Mouse (Mus musculus): ENCODE measurements around the gene Abcc3. TPM values are rescaled to one million over a fixed set of nuclear protein-coding genes. Genes with fewer than 3 reads are reported as not detected.

The Abcc3 gene
- polyA plus RNA-seq, 1 experiment: not detected

DNA sequence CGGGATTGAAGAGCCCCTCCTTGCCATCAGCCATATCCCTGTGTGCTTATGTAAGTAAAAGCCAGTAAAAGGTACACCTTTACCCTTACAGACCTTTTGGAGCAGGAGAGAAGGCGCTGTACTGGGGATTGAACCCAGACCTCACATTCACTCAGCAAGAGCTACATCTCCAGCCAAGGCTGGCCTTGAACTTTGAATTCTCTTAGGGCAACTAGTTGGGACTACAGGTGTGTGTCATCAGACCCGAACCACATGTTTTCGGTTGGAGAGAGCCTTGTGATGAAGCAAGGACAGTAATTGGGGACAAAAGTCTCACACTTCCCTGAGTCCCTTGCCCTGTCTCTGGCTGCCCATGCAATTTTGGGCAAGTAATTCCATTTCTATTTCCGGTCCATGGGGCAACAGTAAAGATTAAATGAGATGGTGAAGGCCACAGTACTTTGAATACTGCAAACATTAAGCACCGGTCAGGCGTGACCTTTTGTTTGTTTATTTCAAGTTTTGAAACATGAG lies 45.7 kb downstream of the Abcc3 start:
- H3K36me3 ChIP-seq (ENCODE audit: control insufficient read depth, insufficient read depth): no peaks in the 10 kb centered on the region
- H3K27me3 ChIP-seq (ENCODE audit: control insufficient read depth, insufficient read depth, insufficient read length): peaks cover 8% of the 10 kb centered on the region
- no peak overlapping the region for H3ac ChIP-seq (ENCODE audit: control insufficient read depth, insufficient read length)
- H3K4me3 ChIP-seq: no peak overlapping the region
- no peak overlapping the region for H3K4me2 ChIP-seq (ENCODE audit: low read depth)
- TF ChIP-seq E2F4 (IDR thresholded peaks at IDR 0.05; ENCODE audit: insufficient read depth): no peak
- no peak for TF ChIP-seq CEBPB (IDR thresholded peaks at IDR 0.05; ENCODE audit: insufficient read depth, poor library complexity, severe bottlenecking)
- TF ChIP-seq MYOG (IDR thresholded peaks at IDR 0.05; ENCODE audit: control insufficient read depth in 1 of 3, insufficient read depth in 1 of 3, insufficient read length in 2 of 3, low read depth in 2 of 3): no peak
- TF ChIP-seq SRF (IDR thresholded peaks at IDR 0.05; ENCODE audit: control insufficient read depth, insufficient read length, low read depth): no peak
- no peak for TF ChIP-seq TCF3 (IDR thresholded peaks at IDR 0.05; ENCODE audit: insufficient read length, low read depth)
- TF ChIP-seq POLR2A (IDR thresholded peaks at IDR 0.05; ENCODE audit: insufficient read length, low read depth): no peak
- TF ChIP-seq POLR2AphosphoS2 (IDR thresholded peaks at IDR 0.05; ENCODE audit: insufficient read length, low read depth): no peak
- TF ChIP-seq MAX (IDR thresholded peaks at IDR 0.05; ENCODE audit: low read depth): no peak
- no peak for TF ChIP-seq MYOD1 (IDR thresholded peaks at IDR 0.05; ENCODE audit: control insufficient read depth in 1 of 3, insufficient read length in 2 of 3, low read depth in 2 of 3)
- TF ChIP-seq TCF12 (IDR thresholded peaks at IDR 0.05; ENCODE audit: insufficient read depth, poor library complexity, severe bottlenecking): no peak
- TF ChIP-seq REST (IDR thresholded peaks at IDR 0.05; ENCODE audit: insufficient read depth, insufficient read length): no peak
- TF ChIP-seq USF1 (IDR thresholded peaks at IDR 0.05; ENCODE audit: low read depth): no peak
- H3K79me2 ChIP-seq (ENCODE audit: control insufficient read depth, insufficient read depth): no peaks in the 10 kb centered on the region

DNA sequence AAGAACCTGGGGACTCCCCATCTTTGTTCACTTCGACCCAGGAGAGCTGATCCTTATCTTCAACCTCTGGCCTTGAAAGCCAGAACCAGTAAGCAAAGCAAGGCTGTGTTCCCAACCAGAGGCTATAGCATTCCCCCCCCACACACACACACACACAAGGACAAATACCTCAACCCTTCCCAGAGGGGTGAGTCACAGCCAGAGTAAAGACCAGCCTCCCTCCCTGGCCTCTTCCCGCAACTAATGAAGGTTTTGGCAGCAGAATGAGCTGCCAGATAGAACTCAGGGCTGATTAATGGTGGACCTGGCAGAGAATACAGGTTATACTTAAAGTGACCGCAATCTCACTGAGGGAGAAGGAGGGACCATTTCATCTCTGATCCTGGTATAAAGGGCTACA lies 46.2 kb downstream of the Abcc3 start:
- Histone ChIP-seq H3K79me2 (ENCODE audit: control insufficient read depth, insufficient read depth) (no peaks in the 10 kb centered on the region), H3K4me2 (ENCODE audit: low read depth) (no peak overlapping the region), H3K27me3 (ENCODE audit: control insufficient read depth, insufficient read depth, insufficient read length) (peaks cover 2% of the 10 kb centered on the region), H3K36me3 (ENCODE audit: control insufficient read depth, insufficient read depth) (no peaks in the 10 kb centered on the region), H3K4me3 (no peak overlapping the region), H3ac (ENCODE audit: control insufficient read depth, insufficient read length) (no peak overlapping the region)
- TF ChIP-seq TCF12 (IDR thresholded peaks at IDR 0.05; ENCODE audit: insufficient read depth, poor library complexity, severe bottlenecking) (no peak), MAX (IDR thresholded peaks at IDR 0.05; ENCODE audit: low read depth) (no peak), POLR2A (IDR thresholded peaks at IDR 0.05; ENCODE audit: insufficient read length, low read depth) (no peak), CEBPB (IDR thresholded peaks at IDR 0.05; ENCODE audit: insufficient read depth, poor library complexity, severe bottlenecking) (no peak), TCF3 (IDR thresholded peaks at IDR 0.05; ENCODE audit: insufficient read length, low read depth) (no peak), USF1 (IDR thresholded peaks at IDR 0.05; ENCODE audit: low read depth) (no peak), REST (IDR thresholded peaks at IDR 0.05; ENCODE audit: insufficient read depth, insufficient read length) (no peak), POLR2AphosphoS2 (IDR thresholded peaks at IDR 0.05; ENCODE audit: insufficient read length, low read depth) (no peak), MYOG (IDR thresholded peaks at IDR 0.05; ENCODE audit: control insufficient read depth in 1 of 3, insufficient read depth in 1 of 3, insufficient read length in 2 of 3, low read depth in 2 of 3) (no peak), MYOD1 (IDR thresholded peaks at IDR 0.05; ENCODE audit: control insufficient read depth in 1 of 3, insufficient read length in 2 of 3, low read depth in 2 of 3) (no peak), SRF (IDR thresholded peaks at IDR 0.05; ENCODE audit: control insufficient read depth, insufficient read length, low read depth) (no peak), E2F4 (IDR thresholded peaks at IDR 0.05; ENCODE audit: insufficient read depth) (no peak)

DNA sequence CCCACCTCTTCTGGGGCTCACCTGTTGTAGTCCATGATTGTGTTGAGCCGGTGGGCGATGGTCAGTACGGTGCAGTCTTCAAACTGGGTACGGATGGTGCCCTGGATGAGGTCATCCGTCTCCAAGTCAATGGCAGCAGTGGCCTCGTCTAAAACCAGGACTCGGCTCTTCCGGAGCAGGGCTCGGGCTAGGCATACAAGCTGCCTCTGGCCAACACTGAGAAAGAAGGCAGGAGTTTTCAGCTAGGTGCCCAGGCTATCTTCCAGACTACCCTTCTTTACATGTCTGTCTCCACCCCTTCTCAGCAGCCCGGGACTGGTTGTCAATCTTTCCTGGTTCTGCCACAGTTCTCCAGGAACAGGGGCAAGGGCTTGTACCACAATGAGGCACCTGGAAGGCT lies 46.9 kb downstream of the Abcc3 start:
- Histone ChIP-seq H3K4me3 (no peak overlapping the region), H3ac (ENCODE audit: control insufficient read depth, insufficient read length) (no peak overlapping the region), H3K79me2 (ENCODE audit: control insufficient read depth, insufficient read depth) (no peaks in the 10 kb centered on the region), H3K27me3 (ENCODE audit: control insufficient read depth, insufficient read depth, insufficient read length) (no peaks in the 10 kb centered on the region), H3K36me3 (ENCODE audit: control insufficient read depth, insufficient read depth) (no peaks in the 10 kb centered on the region), H3K4me2 (ENCODE audit: low read depth) (no peak overlapping the region)
- TF ChIP-seq E2F4 (IDR thresholded peaks at IDR 0.05; ENCODE audit: insufficient read depth) (no peak), MYOG (IDR thresholded peaks at IDR 0.05; ENCODE audit: control insufficient read depth in 1 of 3, insufficient read depth in 1 of 3, insufficient read length in 2 of 3, low read depth in 2 of 3) (no peak), MYOD1 (IDR thresholded peaks at IDR 0.05; ENCODE audit: control insufficient read depth in 1 of 3, insufficient read length in 2 of 3, low read depth in 2 of 3) (no peak), TCF12 (IDR thresholded peaks at IDR 0.05; ENCODE audit: insufficient read depth, poor library complexity, severe bottlenecking) (no peak), TCF3 (IDR thresholded peaks at IDR 0.05; ENCODE audit: insufficient read length, low read depth) (no peak), MAX (IDR thresholded peaks at IDR 0.05; ENCODE audit: low read depth) (no peak), POLR2AphosphoS2 (IDR thresholded peaks at IDR 0.05; ENCODE audit: insufficient read length, low read depth) (no peak), SRF (IDR thresholded peaks at IDR 0.05; ENCODE audit: control insufficient read depth, insufficient read length, low read depth) (no peak), REST (IDR thresholded peaks at IDR 0.05; ENCODE audit: insufficient read depth, insufficient read length) (no peak), POLR2A (IDR thresholded peaks at IDR 0.05; ENCODE audit: insufficient read length, low read depth) (no peak), CEBPB (IDR thresholded peaks at IDR 0.05; ENCODE audit: insufficient read depth, poor library complexity, severe bottlenecking) (no peak), USF1 (IDR thresholded peaks at IDR 0.05; ENCODE audit: low read depth) (no peak)

DNA sequence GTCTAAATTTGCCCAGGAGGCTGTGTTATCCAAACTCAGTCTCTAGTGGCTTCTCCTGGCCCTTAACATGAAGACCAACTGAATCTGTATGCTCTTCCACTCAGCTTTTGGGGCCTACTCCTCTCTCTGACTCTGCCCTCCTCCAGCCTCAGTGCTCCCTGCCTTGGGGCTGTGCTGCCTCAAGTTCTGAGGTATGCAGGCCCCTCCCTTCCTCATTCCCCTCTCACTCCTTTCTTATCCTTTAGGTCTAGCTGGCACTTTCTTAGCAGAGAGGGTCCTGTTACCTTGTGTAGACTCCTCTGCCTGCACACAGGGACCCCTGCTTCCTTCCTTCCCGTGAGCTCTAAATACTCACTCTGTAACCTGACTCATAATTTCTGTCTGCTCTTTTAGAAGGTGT lies 48.3 kb downstream of the Abcc3 start:
- H3K4me2 ChIP-seq (ENCODE audit: low read depth): no peak overlapping the region
- H3K79me2 ChIP-seq (ENCODE audit: control insufficient read depth, insufficient read depth): no peaks in the 10 kb centered on the region
- TF ChIP-seq E2F4 (IDR thresholded peaks at IDR 0.05; ENCODE audit: insufficient read depth) (no peak), CEBPB (IDR thresholded peaks at IDR 0.05; ENCODE audit: insufficient read depth, poor library complexity, severe bottlenecking) (no peak), MYOD1 (IDR thresholded peaks at IDR 0.05; ENCODE audit: control insufficient read depth in 1 of 3, insufficient read length in 2 of 3, low read depth in 2 of 3) (no peak), MYOG (IDR thresholded peaks at IDR 0.05; ENCODE audit: control insufficient read depth in 1 of 3, insufficient read depth in 1 of 3, insufficient read length in 2 of 3, low read depth in 2 of 3) (no peak), USF1 (IDR thresholded peaks at IDR 0.05; ENCODE audit: low read depth) (no peak), TCF3 (IDR thresholded peaks at IDR 0.05; ENCODE audit: insufficient read length, low read depth) (no peak), POLR2A (IDR thresholded peaks at IDR 0.05; ENCODE audit: insufficient read length, low read depth) (no peak), REST (IDR thresholded peaks at IDR 0.05; ENCODE audit: insufficient read depth, insufficient read length) (no peak), SRF (IDR thresholded peaks at IDR 0.05; ENCODE audit: control insufficient read depth, insufficient read length, low read depth) (no peak), TCF12 (IDR thresholded peaks at IDR 0.05; ENCODE audit: insufficient read depth, poor library complexity, severe bottlenecking) (no peak), MAX (IDR thresholded peaks at IDR 0.05; ENCODE audit: low read depth) (no peak), POLR2AphosphoS2 (IDR thresholded peaks at IDR 0.05; ENCODE audit: insufficient read length, low read depth) (no peak)
- no peak overlapping the region for H3ac ChIP-seq (ENCODE audit: control insufficient read depth, insufficient read length)
- peaks cover 10% of the 10 kb centered on the region for H3K36me3 ChIP-seq (ENCODE audit: control insufficient read depth, insufficient read depth)
- H3K27me3 ChIP-seq (ENCODE audit: control insufficient read depth, insufficient read depth, insufficient read length): no peaks in the 10 kb centered on the region
- no peak overlapping the region for H3K4me3 ChIP-seq
